Mouse (Mus musculus): ENCODE data around the gene Vmn1r36.
"Not testable (repeated sequence)": the region's sequence is repeated elsewhere in the genome, so short reads cannot be mapped to it uniquely, and the experiment has no call there.

Vmn1r36 gene

DNA sequence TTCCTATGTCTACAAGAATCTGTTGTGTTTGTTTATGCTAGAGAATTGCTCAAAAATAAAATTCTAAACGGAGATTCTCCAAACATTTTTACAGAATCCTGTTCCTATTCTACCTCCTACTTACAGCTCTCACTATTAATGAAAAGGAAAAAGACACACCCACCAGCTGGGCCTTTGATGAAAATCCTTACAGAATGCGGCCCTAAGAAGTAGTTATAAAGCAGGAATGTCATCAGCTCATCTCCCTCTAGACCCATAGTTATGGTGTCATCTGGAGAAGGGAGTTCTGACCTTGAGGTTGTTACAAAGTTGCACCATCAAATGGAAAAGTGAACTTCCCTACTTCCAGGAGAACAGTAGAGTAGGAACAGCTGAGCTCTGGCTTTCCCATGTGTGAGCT lies at the start of gene Vmn1r36:
TSS of gene Vmn1r36 (minus strand) at position 101 of the 400 bp plus-strand sequence.
- DNase-seq (ENCODE audit: low read depth): not testable (repeated sequence)

GRCm38 (mm10) chr6:66729082-66729481 lies 10.1 kb upstream of the Vmn1r36 start, which contains the start of gene Vmn1r37:
Gene Vmn1r37, plus strand, starts transcription at chr6:66729382.
- not testable (repeated sequence) for DNase-seq (ENCODE audit: low read depth)

- no peak for DNase-seq (ENCODE audit: low read depth)
Observed at GRCm38 (mm10) chr6:66713854-66714253, 5.1 kb downstream of the Vmn1r36 start.

DNA sequence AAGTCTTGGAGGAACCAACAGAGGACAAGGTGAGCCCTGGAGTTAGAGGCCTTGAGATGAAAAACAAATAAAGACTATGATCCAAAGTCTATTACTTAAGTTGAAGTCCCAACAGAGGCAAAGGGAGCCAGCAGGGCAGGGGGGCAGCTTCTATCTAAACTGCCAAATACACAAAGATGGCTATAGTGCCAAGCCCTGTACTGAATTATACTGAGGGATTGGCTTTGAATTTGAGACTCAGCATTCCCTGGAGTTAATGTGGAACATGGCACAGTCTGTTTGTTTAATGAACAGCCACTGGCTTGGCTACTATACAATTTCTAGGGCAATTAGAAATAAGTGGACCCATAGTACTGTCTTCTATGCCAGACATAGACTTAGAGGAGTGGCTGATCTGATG lies 10.1 kb downstream of the Vmn1r36 start:
- DNase-seq (ENCODE audit: low read depth): no peak

DNA sequence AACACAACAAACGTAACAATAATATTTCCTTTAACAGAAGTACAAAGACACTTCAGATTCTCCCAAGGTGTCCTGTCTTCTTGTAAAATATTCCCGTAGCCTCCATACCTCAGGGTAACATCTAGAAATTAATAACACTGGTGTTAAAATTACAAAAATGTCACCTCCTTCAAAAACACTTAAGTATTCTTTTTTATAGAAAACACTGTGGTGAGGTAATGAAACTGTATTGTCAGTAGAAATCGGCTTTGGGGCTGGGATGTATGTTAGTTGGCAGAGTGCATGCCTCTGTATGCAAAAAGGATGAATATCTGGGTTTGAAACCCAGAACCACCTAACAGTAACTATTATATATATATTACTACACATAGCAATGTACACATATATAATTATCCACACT lies 33.2 kb downstream of the Vmn1r36 start, which contains the start of gene Vmn1r35:
TSS of gene Vmn1r35 (minus strand) at position 101 of the 400 bp plus-strand sequence.
- no peak for DNase-seq (ENCODE audit: low read depth)
